Mouse (Mus musculus): ENCODE measurements around the gene Iqcj.

- TF ChIP-seq CTCF (IDR thresholded peaks at IDR 0.05; ENCODE audit: insufficient read depth, low read length) (no peak), POLR2A (IDR thresholded peaks at IDR 0.05; ENCODE audit: borderline replicate concordance, extremely low read depth, low read depth, low read length) (no peak)
These were observed 24.5 kb upstream of the Iqcj start for GRCm38 (mm10) chr3:67867420-67868065.

Measured in lung, adult 2 months (tissue).